Mouse (Mus musculus) stomach, embryonic 16.5 days (tissue): Measurements from ENCODE around the gene Tmprss4. TPM values are rescaled to one million over a fixed set of nuclear protein-coding genes. Genes with fewer than 3 reads are reported as not detected.

Experiments used
- ATAC-seq: fragments of 200-750 bp; cut with Nextera tagmentation; 2 replicates; pipeline ENCODE4 v1.8.0; 2017; ENCODE audit warnings: moderate number of reproducible peaks, moderate TSS enrichment; ENCODE audit not compliant: insufficient read depth, low FRiP score
- H3K27ac ChIP-seq: fragments of 300-500 bp; sonication (generic); 2 replicates; pipeline ENCODE4 v1.5.1; 2014; ENCODE audit warnings: low read length
- H3K27me3 ChIP-seq: fragments of 300-500 bp; sonication (generic); 2 replicates; pipeline ENCODE4 v1.6.1; 2014; ENCODE audit warnings: low read length, control low read depth, mixed read lengths; ENCODE audit not compliant: control insufficient read depth, insufficient read depth
- H3K36me3 ChIP-seq: fragments of 300-500 bp; sonication (generic); 2 replicates; pipeline ENCODE4 v1.6.1; 2014; ENCODE audit warnings: low read length; ENCODE audit not compliant: control insufficient read depth, insufficient read depth
- H3K4me1 ChIP-seq: fragments of 300-500 bp; sonication (generic); 2 replicates; pipeline ENCODE4 v1.6.1; 2014; ENCODE audit warnings: low read length, control low read depth, mixed read lengths; ENCODE audit not compliant: control insufficient read depth, insufficient read depth
- H3K4me2 ChIP-seq: fragments of 300-500 bp; sonication (generic); 2 replicates; pipeline ENCODE4 v1.6.1; 2014; ENCODE audit warnings: low read depth, low read length, mixed read lengths
- H3K4me3 ChIP-seq: fragments of 300-500 bp; sonication (generic); replicated peaks from 2 replicates; pipeline ENCODE4 v1.5.1; 2014; ENCODE audit warnings: mild to moderate bottlenecking, low read length
- H3K9ac ChIP-seq: fragments of 300-500 bp; sonication (generic); 2 replicates; pipeline ENCODE4 v1.6.1; 2014; ENCODE audit warnings: low read length
- H3K9me3 ChIP-seq: fragments of 300-500 bp; sonication (generic); replicated peaks from 2 replicates; pipeline ENCODE4 v1.6.1; 2016; ENCODE audit warnings: low read length, control low read depth; ENCODE audit not compliant: control insufficient read depth
- WGBS: fragments of 180-500 bp; shearing (Covaris S2); extraction: QIAGEN DNeasy Blood & Tissue Kit; methylation state at CpG from one replicate; pipeline ENCODE4 v1.1.7; 2014; 5-methylcytosine and 5-hydroxymethylcytosine counted together
- polyA plus RNA-seq: library from polyadenylated mRNA; unstranded; fragments of >200 nt; fragmentation: Nextera tagmentation; extraction: Ambion mirVana; gene quantifications from 2 replicates; pipeline ENCODE4 v1.2.1, GENCODE M21; 2015

Tmprss4 gene
- polyA plus RNA-seq, 1 experiment from 2014 or later: 31.5 TPM

DNA sequence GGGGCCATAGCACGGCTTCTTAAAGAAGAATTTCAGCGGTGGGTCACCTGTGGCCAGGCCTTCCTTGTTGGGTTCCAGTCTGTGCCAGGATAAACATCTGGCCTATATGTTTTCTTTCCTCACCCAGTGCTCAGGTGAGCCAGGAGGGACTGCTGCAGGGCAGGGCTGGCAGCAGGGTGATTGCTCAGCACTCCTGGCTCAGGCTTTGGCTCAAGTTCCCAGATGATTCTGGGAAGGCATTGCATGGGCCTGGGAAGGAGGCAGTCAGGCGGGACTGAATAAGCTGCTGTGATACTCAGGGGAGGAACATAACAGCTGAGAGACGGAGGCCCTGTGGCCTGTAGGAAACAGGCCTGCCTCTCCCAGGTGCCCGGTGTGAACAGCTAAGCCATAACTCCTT is 1.3 kb upstream of the Tmprss4 start:
- H3K27ac ChIP-seq: no peak overlapping the region
- no peaks in the 10 kb centered on the region for H3K36me3 ChIP-seq
- H3K4me3 ChIP-seq: no peak overlapping the region
- no peak overlapping the region for H3K4me2 ChIP-seq
- no peak for ATAC-seq
- H3K4me1 ChIP-seq: 0 out of 2 replicates have a peak, but pooled peaks cover 4% of the 10 kb centered on the region
- H3K9me3 ChIP-seq: no peaks in the 10 kb centered on the region
- no peak overlapping the region for H3K9ac ChIP-seq
- 79% methylated on average over 5 of the region's 5 CpGs for WGBS
- H3K27me3 ChIP-seq: no peaks in the 10 kb centered on the region

DNA sequence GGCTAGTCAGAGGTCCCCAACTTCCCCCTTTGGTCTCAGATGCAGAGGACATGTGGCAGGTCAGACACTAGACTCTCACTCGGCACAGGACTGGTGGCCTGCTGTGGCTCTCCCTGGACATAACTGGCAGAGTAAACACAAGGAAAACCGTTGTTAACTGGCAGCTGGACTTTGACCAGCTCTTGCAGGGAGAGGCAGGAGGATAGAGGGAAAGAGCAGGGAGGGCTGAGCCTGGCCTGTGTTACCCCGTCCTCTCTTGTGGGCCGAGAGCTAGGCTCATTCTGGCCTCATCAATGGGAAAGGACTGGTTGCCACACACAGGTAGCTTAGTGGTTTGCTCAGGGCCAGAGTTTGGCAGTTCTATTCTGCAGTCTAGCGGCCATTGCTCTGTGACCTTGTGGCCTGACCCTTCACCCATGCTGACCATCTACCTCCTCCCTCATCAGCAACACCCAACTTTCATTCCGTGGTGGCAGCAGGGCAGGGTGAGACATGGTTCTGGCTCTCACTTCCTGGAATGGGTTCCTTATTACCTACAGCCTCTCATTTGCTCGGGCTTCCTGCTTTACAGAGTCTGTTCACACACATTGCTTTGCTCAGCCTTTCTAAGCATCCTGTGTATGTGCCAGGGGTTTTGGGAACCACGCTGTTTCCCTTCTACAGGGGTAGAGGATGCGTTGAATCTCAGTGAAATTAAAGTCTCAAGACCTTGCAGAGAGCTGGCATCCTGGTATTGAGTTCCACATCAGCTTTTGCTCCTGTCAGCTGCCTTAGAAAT is 1.7 kb downstream of the Tmprss4 start:
- Histone ChIP-seq H3K36me3 (no peaks in the 10 kb centered on the region), H3K9me3 (no peaks in the 10 kb centered on the region), H3K4me1 (0 out of 2 replicates have a peak, but pooled peaks cover 4% of the 10 kb centered on the region), H3K4me3 (peak overlapping the region; percentile 38), H3K27ac (peak overlapping the region; percentile 74), H3K9ac (peak overlapping the region; percentile 40; the same call in 1 of the 2 replicates), H3K27me3 (no peaks in the 10 kb centered on the region), H3K4me2 (peak overlapping the region; percentile 49)
- 59% methylated on average over 9 of the region's 9 CpGs for WGBS
- peak; percentile 67 for ATAC-seq

DNA sequence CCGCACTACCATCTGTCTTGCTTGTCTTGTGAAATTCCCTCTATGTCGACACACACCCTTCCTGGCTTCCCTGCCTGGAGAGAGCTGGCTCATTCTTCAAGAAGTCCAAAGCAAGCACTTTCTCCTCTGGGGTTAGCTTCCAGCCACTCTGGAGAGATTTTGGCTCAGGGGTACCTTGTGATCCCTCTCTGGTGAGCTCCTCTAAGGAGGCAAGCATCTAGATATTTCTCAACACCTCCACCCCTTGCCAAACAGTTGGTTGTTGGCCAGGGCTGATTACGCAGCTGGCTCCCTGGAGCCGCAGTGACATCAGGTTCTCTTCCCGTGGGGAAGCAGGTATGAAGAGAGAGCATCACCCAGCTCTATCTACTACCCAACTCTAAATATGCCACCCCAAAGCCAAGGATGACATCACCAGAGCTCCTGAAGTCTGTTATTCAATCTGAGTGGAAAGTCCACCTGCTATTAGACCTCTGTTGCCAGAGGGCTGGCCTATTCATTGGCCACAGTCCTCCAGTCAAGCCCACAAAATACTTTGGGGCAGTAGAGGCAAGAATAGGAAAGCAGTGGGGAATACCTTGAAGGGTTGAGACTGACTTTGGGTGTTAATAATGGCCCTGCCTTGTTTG is 2.5 kb downstream of the Tmprss4 start:
- no peaks in the 10 kb centered on the region for H3K9me3 ChIP-seq
- no peak for ATAC-seq
- H3K4me3 ChIP-seq: no peak overlapping the region
- WGBS: 67% methylated on average over 5 of the region's 5 CpGs
- no peaks in the 10 kb centered on the region for H3K27me3 ChIP-seq
- peak overlapping the region; percentile 49 for H3K4me2 ChIP-seq
- H3K36me3 ChIP-seq: no peaks in the 10 kb centered on the region
- H3K4me1 ChIP-seq: 0 out of 2 replicates have a peak, but pooled peaks cover 4% of the 10 kb centered on the region
- no peak overlapping the region for H3K27ac ChIP-seq
- no peak overlapping the region for H3K9ac ChIP-seq

DNA sequence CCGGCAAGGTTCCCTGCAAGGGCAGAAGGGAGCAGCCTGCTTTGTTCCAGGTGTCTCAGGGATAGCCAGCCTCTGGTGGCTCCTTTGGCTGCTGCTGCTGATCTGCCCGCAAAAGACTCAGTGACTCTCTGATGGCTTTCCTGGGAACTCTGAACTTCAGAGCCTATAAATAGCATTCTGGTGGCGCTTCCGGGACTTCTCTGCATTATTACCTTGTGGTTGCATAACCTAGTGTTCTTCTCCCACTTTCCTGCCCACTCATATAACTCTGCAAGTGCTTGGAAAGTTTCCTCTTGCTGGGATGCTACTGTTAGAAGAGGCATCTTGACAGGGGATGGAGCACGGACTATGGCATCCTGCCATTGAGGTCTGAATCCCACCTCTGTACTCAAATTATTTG is 6.3 kb downstream of the Tmprss4 start:
- no peak overlapping the region for H3K27ac ChIP-seq
- WGBS: 78% methylated on average over 5 of the region's 5 CpGs

DNA sequence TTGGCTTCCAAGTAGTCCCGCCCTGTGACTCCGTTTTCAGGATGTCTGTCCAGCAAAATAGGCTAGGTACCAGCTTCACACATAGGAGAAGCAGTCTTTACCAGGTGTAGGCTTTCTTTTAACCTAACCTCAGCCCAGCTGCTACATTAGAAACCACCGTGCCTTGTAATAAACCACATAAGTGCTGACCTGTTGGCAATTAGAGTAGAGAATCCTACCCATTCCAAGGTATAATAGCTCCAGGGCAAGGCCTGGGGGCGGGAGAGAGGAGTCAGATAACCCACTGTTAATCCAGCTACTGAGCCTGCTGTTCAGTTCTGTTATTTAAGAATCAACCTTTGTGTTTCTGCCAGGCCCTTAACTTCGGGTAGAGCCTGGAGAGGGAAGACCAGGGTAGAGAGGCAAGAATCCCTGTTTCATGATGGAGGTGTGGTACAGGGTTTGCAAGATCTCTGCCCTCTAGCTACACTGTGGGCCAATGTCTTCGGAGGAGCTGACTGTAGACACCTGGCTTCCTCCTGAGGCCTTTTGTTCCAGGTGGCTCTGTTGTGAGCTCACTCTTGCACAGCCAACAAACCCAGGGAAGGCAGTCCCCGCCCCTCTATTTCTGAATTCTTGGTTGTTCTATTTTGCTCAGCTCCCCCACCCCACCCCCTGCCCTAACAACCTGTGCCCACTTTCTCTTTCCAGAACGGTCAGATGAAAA is 7.6 kb downstream of the Tmprss4 start:
- Histone ChIP-seq H3K9ac (no peak overlapping the region), H3K4me1 (no peaks in the 10 kb centered on the region), H3K4me3 (no peak overlapping the region), H3K9me3 (no peaks in the 10 kb centered on the region), H3K36me3 (no peaks in the 10 kb centered on the region), H3K27me3 (no peaks in the 10 kb centered on the region), H3K4me2 (no peak overlapping the region), H3K27ac (no peak overlapping the region)
- no peak for ATAC-seq
- WGBS: 72% methylated on average over 8 of the region's 8 CpGs

More for the DNA sequence above, 6.3 kb downstream of the Tmprss4 start:
- ATAC-seq: no peak
- no peaks in the 10 kb centered on the region for H3K9me3 ChIP-seq
- no peak overlapping the region for H3K9ac ChIP-seq
- H3K4me2 ChIP-seq: no peak overlapping the region
- no peaks in the 10 kb centered on the region for H3K36me3 ChIP-seq
- H3K27me3 ChIP-seq: no peaks in the 10 kb centered on the region
- H3K4me3 ChIP-seq: no peak overlapping the region
- H3K4me1 ChIP-seq: no peaks in the 10 kb centered on the region

DNA sequence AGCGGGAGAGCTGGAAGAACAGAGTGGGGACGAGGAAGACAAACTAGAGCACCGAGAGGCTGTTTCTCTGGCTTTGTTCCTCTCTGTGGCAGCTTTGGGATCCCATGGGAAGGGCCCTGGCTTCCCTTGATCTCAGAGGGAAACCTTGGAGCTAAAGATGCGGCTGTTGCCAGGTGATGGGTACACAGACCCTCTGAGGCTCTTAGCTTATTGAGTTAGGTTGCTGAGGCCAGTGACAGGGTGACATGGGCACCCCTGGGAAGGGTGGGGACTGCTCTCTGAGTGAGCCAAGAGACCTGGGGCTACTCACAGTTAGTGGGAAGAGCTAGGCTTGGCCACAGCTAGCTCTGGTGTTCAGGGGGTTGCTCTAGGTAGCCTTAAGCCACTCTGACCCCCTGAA is 8.4 kb downstream of the Tmprss4 start:
- WGBS: 70% methylated on average over 4 of the region's 4 CpGs
- no peaks in the 10 kb centered on the region for H3K4me1 ChIP-seq
- H3K27me3 ChIP-seq: no peaks in the 10 kb centered on the region
- H3K9ac ChIP-seq: no peak overlapping the region
- H3K4me2 ChIP-seq: no peak overlapping the region
- H3K4me3 ChIP-seq: no peak overlapping the region
- no peak for ATAC-seq
- H3K27ac ChIP-seq: no peak overlapping the region
- H3K9me3 ChIP-seq: no peaks in the 10 kb centered on the region
- H3K36me3 ChIP-seq: no peaks in the 10 kb centered on the region

DNA sequence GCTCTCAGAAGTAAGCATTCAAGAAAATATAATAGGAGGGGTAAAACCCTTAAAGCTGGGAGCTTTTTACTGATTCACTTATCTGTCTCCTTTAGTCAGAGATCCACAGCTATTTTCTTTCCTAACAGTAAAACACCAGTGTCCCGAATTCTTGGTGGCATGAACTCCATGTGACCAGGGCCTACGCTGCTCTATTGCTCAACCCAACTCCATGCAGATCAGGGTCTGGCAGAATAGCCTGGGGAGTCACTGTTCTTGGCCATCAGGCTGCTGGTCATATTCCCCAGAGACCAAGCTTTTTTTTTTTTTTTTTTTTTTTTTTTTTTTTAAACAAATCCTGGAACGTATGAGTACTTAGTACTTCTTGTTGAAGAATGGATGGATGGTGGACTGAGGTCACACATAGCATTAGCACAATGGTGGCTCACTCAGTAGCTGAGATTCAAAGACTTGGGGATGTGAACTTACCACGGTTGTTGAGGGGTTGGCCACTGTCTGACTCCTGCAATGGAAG is 14.2 kb downstream of the Tmprss4 start:
- Histone ChIP-seq H3K4me2 (no peak overlapping the region), H3K36me3 (no peaks in the 10 kb centered on the region), H3K4me1 (no peaks in the 10 kb centered on the region), H3K9me3 (no peaks in the 10 kb centered on the region), H3K27me3 (no peaks in the 10 kb centered on the region), H3K9ac (no peak overlapping the region), H3K27ac (no peak overlapping the region), H3K4me3 (no peak overlapping the region)
- ATAC-seq: no peak
- 78% methylated on average over 4 of the region's 4 CpGs for WGBS

DNA sequence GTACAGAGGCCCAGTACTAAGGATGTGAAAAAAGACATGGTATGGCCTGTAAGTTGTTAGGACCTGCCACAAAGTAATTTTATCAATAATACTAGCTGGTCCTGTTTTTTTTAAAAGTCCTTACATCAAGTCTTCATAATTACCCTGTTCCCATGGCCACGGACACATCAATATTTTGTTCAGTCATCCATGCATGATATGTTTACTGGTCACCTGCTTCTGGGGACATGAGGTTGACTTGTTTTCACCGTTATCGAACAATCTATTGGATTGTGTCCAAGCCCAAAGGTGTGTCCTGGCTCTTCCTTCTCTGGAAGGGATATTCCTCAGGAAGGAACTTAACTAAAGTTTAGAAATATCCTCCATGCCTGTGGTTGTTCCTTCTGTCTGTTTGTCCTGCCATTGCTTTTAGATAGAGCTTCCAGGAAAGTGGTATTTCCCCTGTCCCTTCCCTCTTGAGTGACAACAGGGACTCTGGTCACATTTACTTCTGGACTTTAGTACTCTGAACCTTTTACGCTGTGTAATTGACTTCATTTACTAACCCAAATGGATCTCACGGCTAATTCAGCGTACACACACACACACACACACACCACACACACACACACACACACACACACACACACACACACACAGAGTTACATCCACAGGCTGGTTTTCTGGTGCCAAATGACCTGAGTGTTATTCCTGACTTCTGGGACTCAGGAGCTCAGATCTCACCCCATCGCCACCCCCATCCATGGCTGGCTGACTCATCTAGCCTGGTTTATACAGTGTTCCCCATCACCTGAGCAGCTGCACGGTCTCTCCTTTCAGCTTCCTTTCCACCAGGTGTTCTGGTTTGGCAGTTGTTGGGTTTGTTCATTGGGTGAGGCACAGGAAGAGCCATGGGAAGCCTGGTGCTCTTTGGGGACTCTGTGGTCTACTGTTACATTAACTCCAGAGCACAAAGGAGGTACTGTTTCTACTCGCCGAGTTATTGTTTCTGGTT is 15.0 kb downstream of the Tmprss4 start:
- no peaks in the 10 kb centered on the region for H3K4me1 ChIP-seq
- H3K4me2 ChIP-seq: no peak overlapping the region
- H3K9me3 ChIP-seq: no peaks in the 10 kb centered on the region
- H3K27ac ChIP-seq: no peak overlapping the region
- WGBS: 83% methylated on average over 10 of the region's 10 CpGs
- no peaks in the 10 kb centered on the region for H3K36me3 ChIP-seq
- no peak overlapping the region for H3K9ac ChIP-seq
- ATAC-seq: no peak
- H3K27me3 ChIP-seq: no peaks in the 10 kb centered on the region
- H3K4me3 ChIP-seq: no peak overlapping the region
